ENCODE assay signal across 10 mouse cellular contexts in the genomic region with DNA sequence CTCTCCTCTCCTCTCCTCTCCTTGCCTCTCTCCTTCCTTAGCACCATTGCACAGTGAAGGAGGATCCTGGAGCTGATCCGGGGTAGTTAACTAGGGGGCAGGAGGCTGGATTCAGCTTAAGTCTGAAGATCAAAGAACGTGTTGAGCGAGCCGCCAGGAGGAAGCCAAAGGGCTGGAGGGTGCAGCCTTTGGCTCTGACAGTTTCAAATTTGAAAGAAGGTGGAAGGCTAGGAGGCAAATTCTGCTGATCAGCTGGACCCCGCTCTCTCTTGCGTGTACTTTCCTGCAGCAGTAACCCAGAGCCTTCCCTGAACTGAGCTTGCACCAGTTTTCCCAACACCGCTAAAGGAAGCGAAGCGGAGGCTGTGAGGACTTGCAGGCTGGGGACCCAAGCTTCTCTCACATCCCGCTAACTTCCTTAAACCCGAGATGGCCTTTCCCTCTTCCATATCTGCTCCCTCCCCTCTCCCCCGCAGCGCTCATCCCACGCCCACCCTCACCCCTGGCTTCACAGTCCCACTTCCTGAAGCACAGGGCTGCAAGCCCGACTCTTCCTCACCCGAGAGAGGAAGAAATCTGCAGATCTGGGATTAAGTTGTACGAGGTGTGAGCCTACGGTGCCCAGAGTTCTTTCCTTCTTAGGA. TPM values are rescaled to one million over a fixed set of nuclear protein-coding genes. Genes with fewer than 3 reads are reported as not detected.
A peak's percentile ranks its signal among the peaks of the same experiment; 100 is the strongest.
DNase-seq lines count a peak whose midpoint lies in the region; ATAC-seq and TF ChIP-seq lines count a peak whose summit lies in the region.
"Had no signal": no experiment of that assay in that cellular context is flagged by ENCODE, and none has a peak within 500 bp of the region (broad histone marks: within the 10 kb centered on the region; RNA-seq: fewer than 3 reads in every experiment).

No protein-coding gene starts in this region.

- 0 out of 2 replicates have a peak overlapping the region, but pooled peaks have one; percentile 7 for H3K4me3 ChIP-seq in midbrain, embryonic 11.5 days (ENCODE audit: low read depth, low read length)
- H3K4me3 ChIP-seq in midbrain, embryonic 16.5 days (ENCODE audit: low read depth, low read length): no peak overlapping the region
- no peak overlapping the region for H3K4me3 ChIP-seq in forebrain, postnatal 0 days (ENCODE audit: low read depth, low read length)
- peak overlapping the region; percentile 27 for H3K4me3 ChIP-seq in limb, embryonic 12.5 days (replicated peaks)
- peak overlapping the region; percentile 37 for H3K4me3 ChIP-seq in stomach, embryonic 16.5 days (replicated peaks; ENCODE audit: low read length)
- H3K4me3 ChIP-seq: myocyte had no signal

- WGBS in midbrain, embryonic 11.5 days: under 1% methylated on average over 18 of the region's 18 CpGs
- 1% methylated on average over 18 of the region's 18 CpGs for WGBS in midbrain, embryonic 16.5 days
- 2% methylated on average over 18 of the region's 18 CpGs for WGBS in forebrain, postnatal 0 days
- under 1% methylated on average over 18 of the region's 18 CpGs for WGBS in limb, embryonic 12.5 days
- 3% methylated on average over 18 of the region's 18 CpGs for WGBS in stomach, embryonic 16.5 days

- no peak overlapping the region for H3K27ac ChIP-seq in midbrain, embryonic 11.5 days (ENCODE audit: low read depth, low read length)
- H3K27ac ChIP-seq in midbrain, embryonic 16.5 days (ENCODE audit: low read length): no peak overlapping the region
- no peak overlapping the region for H3K27ac ChIP-seq in forebrain, postnatal 0 days (ENCODE audit: low read depth, low read length)
- no peak overlapping the region for H3K27ac ChIP-seq in limb, embryonic 12.5 days
- H3K27ac ChIP-seq in stomach, embryonic 16.5 days (ENCODE audit: low read length): peak overlapping the region; percentile 84

- H3K9ac ChIP-seq in midbrain, embryonic 11.5 days (ENCODE audit: low read length): no peak overlapping the region
- H3K9ac ChIP-seq in midbrain, embryonic 16.5 days (ENCODE audit: low read depth, low read length): no peak overlapping the region
- no peak overlapping the region for H3K9ac ChIP-seq in forebrain, postnatal 0 days
- no peak overlapping the region for H3K9ac ChIP-seq in limb, embryonic 12.5 days (replicated peaks)
- H3K9ac ChIP-seq in stomach, embryonic 16.5 days (ENCODE audit: low read length): peak overlapping the region; percentile 70

- DNase-seq in midbrain, embryonic 11.5 days (ENCODE audit: low spot score, missing footprints): peak; percentile 93
- DNase-seq in forebrain, postnatal 0 days: no peak
- DNase-seq in MN1 (ENCODE audit: low spot score): no peak
- no peak for DNase-seq in layer of hippocampus, postnatal 36 days
- no peak for DNase-seq in spleen, postnatal 4 days (ENCODE audit: low spot score in 2 of 2)
- DNase-seq: gastrocnemius, postnatal 10 days had no signal

- TF ChIP-seq CTCF in forebrain, postnatal 0 days (IDR thresholded peaks at IDR 0.05; ENCODE audit: low read depth): no peak

- peaks cover 67% of the 10 kb centered on the region for H3K27me3 ChIP-seq in midbrain, embryonic 11.5 days (ENCODE audit: control insufficient read depth, insufficient read depth, low read length)
- H3K27me3 ChIP-seq in midbrain, embryonic 16.5 days (ENCODE audit: control insufficient read depth, insufficient read depth, low read depth, low read length): peaks cover 54% of the 10 kb centered on the region
- H3K27me3 ChIP-seq in forebrain, postnatal 0 days (ENCODE audit: insufficient read depth, low read length): peaks cover 69% of the 10 kb centered on the region
- peaks cover 84% of the 10 kb centered on the region for H3K27me3 ChIP-seq in limb, embryonic 12.5 days
- peaks cover 16% of the 10 kb centered on the region for H3K27me3 ChIP-seq in stomach, embryonic 16.5 days (ENCODE audit: control insufficient read depth, insufficient read depth, low read length)

- H3K4me1 ChIP-seq in midbrain, embryonic 11.5 days (ENCODE audit: control insufficient read depth, insufficient read depth, low read length): peaks cover 3% of the 10 kb centered on the region
- H3K4me1 ChIP-seq in midbrain, embryonic 16.5 days (ENCODE audit: control insufficient read depth, insufficient read depth, low read length): no peaks in the 10 kb centered on the region
- H3K4me1 ChIP-seq in forebrain, postnatal 0 days (ENCODE audit: insufficient read depth): no peaks in the 10 kb centered on the region
- H3K4me1 ChIP-seq in limb, embryonic 12.5 days (replicated peaks): peaks cover 24% of the 10 kb centered on the region
- peaks cover 5% of the 10 kb centered on the region for H3K4me1 ChIP-seq in stomach, embryonic 16.5 days (ENCODE audit: control insufficient read depth, insufficient read depth, low read length)

- peak overlapping the region; percentile 11; the same call in 1 of the 2 replicates for H3K4me2 ChIP-seq in midbrain, embryonic 11.5 days
- H3K4me2 ChIP-seq in midbrain, embryonic 16.5 days (ENCODE audit: low read length): no peak overlapping the region
- no peak overlapping the region for H3K4me2 ChIP-seq in forebrain, postnatal 0 days (ENCODE audit: low read depth)
- H3K4me2 ChIP-seq in limb, embryonic 12.5 days: peak overlapping the region; percentile 44
- H3K4me2 ChIP-seq in stomach, embryonic 16.5 days (ENCODE audit: low read depth, low read length): peak overlapping the region; percentile 46

- ATAC-seq in midbrain, embryonic 11.5 days (ENCODE audit: low FRiP score): peak; percentile 23
- ATAC-seq in midbrain, embryonic 16.5 days: no peak
- ATAC-seq in forebrain, postnatal 0 days: peak; percentile 25; the same call in 1 of the 2 replicates
- no peak for ATAC-seq in limb, embryonic 12.5 days (ENCODE audit: insufficient number of reproducible peaks, insufficient read depth, low FRiP score, low TSS enrichment, low read depth)
- ATAC-seq in stomach, embryonic 16.5 days (ENCODE audit: insufficient read depth, low FRiP score): peak; percentile 61; the same call in 1 of the 2 replicates

- H3K9me3 ChIP-seq in midbrain, embryonic 11.5 days (ENCODE audit: control insufficient read depth, low read length): no peaks in the 10 kb centered on the region
- H3K9me3 ChIP-seq in midbrain, embryonic 16.5 days (replicated peaks; ENCODE audit: control insufficient read depth, low read length, poor library complexity, severe bottlenecking): no peaks in the 10 kb centered on the region
- H3K9me3 ChIP-seq in forebrain, postnatal 0 days (ENCODE audit: low read length): no peaks in the 10 kb centered on the region
- H3K9me3 ChIP-seq in limb, embryonic 12.5 days: no peaks in the 10 kb centered on the region
- no peaks in the 10 kb centered on the region for H3K9me3 ChIP-seq in stomach, embryonic 16.5 days (replicated peaks; ENCODE audit: control insufficient read depth, low read length)

- H3K36me3 ChIP-seq in midbrain, embryonic 11.5 days (ENCODE audit: control insufficient read depth, insufficient read depth, low read length): no peaks in the 10 kb centered on the region
- no peaks in the 10 kb centered on the region for H3K36me3 ChIP-seq in midbrain, embryonic 16.5 days (ENCODE audit: control insufficient read depth, insufficient read depth, low read length)
- no peaks in the 10 kb centered on the region for H3K36me3 ChIP-seq in forebrain, postnatal 0 days (ENCODE audit: insufficient read depth)
- no peaks in the 10 kb centered on the region for H3K36me3 ChIP-seq in limb, embryonic 12.5 days
- H3K36me3 ChIP-seq in stomach, embryonic 16.5 days (ENCODE audit: control insufficient read depth, insufficient read depth, low read length): no peaks in the 10 kb centered on the region

RNA-seq across cellular contexts. Expression of gene Tcf21, which starts 6.5 kb away (rescaled TPM):
- polyA plus RNA-seq in midbrain, embryonic 11.5 days (2014; fragmentation: Nextera tagmentation; extraction: Ambion mirVana): 0.11 TPM in 1 of 2 replicates, not detected in the other
- polyA plus RNA-seq in midbrain, embryonic 16.5 days (2015; fragmentation: Nextera tagmentation; extraction: Ambion mirVana): 0.16 and 0.19 TPM in 2 replicates
- not detected in 2 replicates for total RNA-seq in forebrain, postnatal 0 days (2014; rRNA removed)
- polyA plus RNA-seq in forebrain, postnatal 0 days (2015; fragmentation: Nextera tagmentation; extraction: Ambion mirVana): 0.21 and 0.24 TPM in 2 replicates
- 0.22 and 0.59 TPM in 2 replicates for polyA plus RNA-seq in limb, embryonic 12.5 days (2016; fragmentation: Nextera tagmentation; extraction: Ambion mirVana)
- 189 and 202 TPM in 2 replicates for polyA plus RNA-seq in stomach, embryonic 16.5 days (2015; fragmentation: Nextera tagmentation; extraction: Ambion mirVana)
- not detected for total RNA-seq in layer of hippocampus, postnatal 36 days (2021)
- total RNA-seq: gastrocnemius, postnatal 10 days had no signal
- polyA plus RNA-seq: myocyte had no signal

Comparison
In these comparisons a context has a peak if more than half of its experiments do, and no peak if none do; other contexts are left out.
1. ATAC-seq: peak in midbrain, embryonic 11.5 days (single experiment), forebrain, postnatal 0 days (single experiment) and stomach, embryonic 16.5 days (single experiment); none in midbrain, embryonic 16.5 days (single experiment) and limb, embryonic 12.5 days (single experiment).
2. H3K4me2 ChIP-seq: peak in midbrain, embryonic 11.5 days (single experiment), limb, embryonic 12.5 days (single experiment) and stomach, embryonic 16.5 days (single experiment); none in midbrain, embryonic 16.5 days (single experiment) and forebrain, postnatal 0 days (single experiment).
3. H3K4me3 ChIP-seq: peak in midbrain, embryonic 11.5 days (single experiment), limb, embryonic 12.5 days (single experiment) and stomach, embryonic 16.5 days (single experiment); none in midbrain, embryonic 16.5 days (single experiment) and forebrain, postnatal 0 days (single experiment).
4. RNA of gene Tcf21, which starts 6.5 kb away (polyA plus RNA-seq): 189 to 202 TPM in stomach, embryonic 16.5 days; 0.22 to 0.59 TPM in limb, embryonic 12.5 days, 0.21 to 0.24 TPM in forebrain, postnatal 0 days, 0.16 to 0.19 TPM in midbrain, embryonic 16.5 days and 0.11 TPM in midbrain, embryonic 11.5 days; every median in the first group is over 100 times any median in the second.